Mouse (Mus musculus): ENCODE results near the gene Farp1. TPM values are rescaled to one million over a fixed set of nuclear protein-coding genes. Genes with fewer than 3 reads are reported as not detected.
"Not testable (repeated sequence)": the region's sequence is repeated elsewhere in the genome, so short reads cannot be mapped to it uniquely, and the experiment has no call there.

Farp1 gene
- total RNA-seq, 2 experiments from 2014 or later = 130 to 160 TPM

GRCm38 (mm10) chr14:121166038-121166436 lies 131.0 kb downstream of the Farp1 start:
- intact Hi-C loops (cut with DNase I) = no loop called here

GRCm38 (mm10) chr14:121168716-121169115 lies 133.7 kb downstream of the Farp1 start:
- no peak for DNase-seq (ENCODE audit: low spot score in 2 of 2)
- intact Hi-C loops (cut with DNase I) = no loop called here

More at GRCm38 (mm10) chr14:121166038-121166436, 131.0 kb downstream of the Farp1 start:
- DNase-seq (ENCODE audit: low spot score in 2 of 2) = no peak

GRCm38 (mm10) chr14:121170321-121170720 lies 135.3 kb downstream of the Farp1 start:
- intact Hi-C loops (cut with DNase I) = no loop called here
- no peak for DNase-seq (ENCODE audit: low spot score in 2 of 2)

GRCm38 (mm10) chr14:121172065-121173036 lies 137.4 kb downstream of the Farp1 start:
- DNase-seq (ENCODE audit: low spot score in 2 of 2) = peak; percentile 73 to 74
- intact Hi-C loops (cut with DNase I) = no loop called here

GRCm38 (mm10) chr14:121175385-121175784 lies 140.4 kb downstream of the Farp1 start:
- DNase-seq (ENCODE audit: low spot score in 2 of 2) = no peak
- intact Hi-C loops (cut with DNase I) = no loop called here

GRCm38 (mm10) chr14:121175861-121176260 lies 140.9 kb downstream of the Farp1 start:
- intact Hi-C loops (cut with DNase I) = no loop called here
- DNase-seq (ENCODE audit: low spot score in 2 of 2) = no peak

GRCm38 (mm10) chr14:121177907-121178306 lies 142.9 kb downstream of the Farp1 start:
- no peak for DNase-seq (ENCODE audit: low spot score in 2 of 2)
- intact Hi-C loops (cut with DNase I) = no loop called here

- no peak for DNase-seq (ENCODE audit: low spot score in 2 of 2)
- intact Hi-C loops (cut with DNase I) = no loop called here
These were observed 145.6 kb downstream of the Farp1 start for GRCm38 (mm10) chr14:121180611-121181010.

- DNase-seq (ENCODE audit: low spot score in 2 of 2) = no peak
- intact Hi-C loops (cut with DNase I) = no loop called here
These were observed 146.8 kb downstream of the Farp1 start for GRCm38 (mm10) chr14:121181798-121182197.

- intact Hi-C loops (cut with DNase I) = no loop called here
- no peak for DNase-seq (ENCODE audit: low spot score in 2 of 2)
These were observed 148.0 kb downstream of the Farp1 start for GRCm38 (mm10) chr14:121182967-121183366.

GRCm38 (mm10) chr14:121183414-121184130 lies 148.6 kb downstream of the Farp1 start:
- no peak for DNase-seq (ENCODE audit: low spot score in 2 of 2)
- intact Hi-C loops (cut with DNase I) = no loop called here

GRCm38 (mm10) chr14:121184351-121184750 lies 149.4 kb downstream of the Farp1 start:
- intact Hi-C loops (cut with DNase I) = no loop called here
- no peak for DNase-seq (ENCODE audit: low spot score in 2 of 2)

GRCm38 (mm10) chr14:121186402-121186894 lies 151.4 kb downstream of the Farp1 start:
- intact Hi-C loops (cut with DNase I) = no loop called here
- no peak for DNase-seq (ENCODE audit: low spot score in 2 of 2)

GRCm38 (mm10) chr14:121189840-121190239 lies 154.8 kb downstream of the Farp1 start:
- DNase-seq (ENCODE audit: low spot score in 2 of 2); intact Hi-C loops (cut with DNase I): not testable (repeated sequence)

GRCm38 (mm10) chr14:121190386-121190785 lies 155.4 kb downstream of the Farp1 start:
- intact Hi-C loops (cut with DNase I) = no loop called here
- no peak for DNase-seq (ENCODE audit: low spot score in 2 of 2)

GRCm38 (mm10) chr14:121191739-121192138 lies 156.7 kb downstream of the Farp1 start:
- intact Hi-C loops (cut with DNase I) = no loop called here
- DNase-seq (ENCODE audit: low spot score in 2 of 2) = no peak

- intact Hi-C loops (cut with DNase I) = no loop called here
- DNase-seq (ENCODE audit: low spot score in 2 of 2) = no peak
These were observed 157.4 kb downstream of the Farp1 start for GRCm38 (mm10) chr14:121192394-121192793.

GRCm38 (mm10) chr14:121193981-121194380 lies 159.0 kb downstream of the Farp1 start:
- intact Hi-C loops (cut with DNase I) = no loop called here
- DNase-seq (ENCODE audit: low spot score in 2 of 2) = no peak

- peak in 1 of 2 experiments; percentile 46 for DNase-seq (ENCODE audit: low spot score in 2 of 2)
- intact Hi-C loops (cut with DNase I) = no loop called here
These were observed 164.0 kb downstream of the Farp1 start for GRCm38 (mm10) chr14:121198915-121199572.

GRCm38 (mm10) chr14:121199789-121200188 lies 164.8 kb downstream of the Farp1 start:
- DNase-seq (ENCODE audit: low spot score in 2 of 2) = no peak
- intact Hi-C loops (cut with DNase I) = no loop called here

Measured in left cerebral cortex, postnatal 36 days (tissue).